Mouse (Mus musculus): Measurements from ENCODE around the gene Egfl8.

Egfl8 gene

GRCm38 (mm10) chr17:34597566-34598095 is 18.1 kb downstream of the Egfl8 start, which contains the start of gene Ager:
Gene Ager (plus strand): TSS chr17:34597862.
- DNase-seq (ENCODE audit: low spot score in 2 of 2): peak in 1 of 2 experiments; percentile 28

- no peak for DNase-seq (ENCODE audit: low spot score in 2 of 2)
These were observed 19.7 kb downstream of the Egfl8 start for GRCm38 (mm10) chr17:34596098-34596497.

GRCm38 (mm10) chr17:34593752-34594525 is 21.8 kb downstream of the Egfl8 start:
- peak in 1 of 2 experiments; percentile 55 for DNase-seq (ENCODE audit: low spot score in 2 of 2)

GRCm38 (mm10) chr17:34592581-34593549 is 22.9 kb downstream of the Egfl8 start:
- DNase-seq (ENCODE audit: low spot score in 2 of 2): peak; percentile 65 to 71

- peak; percentile 94 to 95 for DNase-seq (ENCODE audit: low spot score in 2 of 2)
These were observed 23.8 kb downstream of the Egfl8 start for GRCm38 (mm10) chr17:34591994-34592375.

GRCm38 (mm10) chr17:34591029-34591993 is 24.5 kb downstream of the Egfl8 start, which contains the start of gene Pbx2:
Gene Pbx2 (plus strand): TSS chr17:34591266.
- DNase-seq (ENCODE audit: low spot score in 2 of 2): peak; percentile 33 to 47

- DNase-seq (ENCODE audit: low spot score in 2 of 2): peak; percentile 29 to 42
These were observed 25.4 kb downstream of the Egfl8 start for GRCm38 (mm10) chr17:34590154-34590987.

- DNase-seq (ENCODE audit: low spot score in 2 of 2): peak; percentile 45 to 48
These were observed 26.1 kb downstream of the Egfl8 start, which contains the start of gene Gpsm3 for GRCm38 (mm10) chr17:34589681-34590101. Gene Gpsm3 (plus strand): TSS chr17:34589806.

- DNase-seq (ENCODE audit: low spot score in 2 of 2): peak in 1 of 2 experiments; percentile 29
These were observed 26.6 kb downstream of the Egfl8 start for GRCm38 (mm10) chr17:34589206-34589605.

GRCm38 (mm10) chr17:34588767-34589166 is 27.0 kb downstream of the Egfl8 start:
- DNase-seq (ENCODE audit: low spot score in 2 of 2): peak in 1 of 2 experiments; percentile 26

GRCm38 (mm10) chr17:34587814-34588213 is 28.0 kb downstream of the Egfl8 start:
- DNase-seq (ENCODE audit: low spot score in 2 of 2): no peak

- peak; percentile 97 to 98 for DNase-seq (ENCODE audit: low spot score in 2 of 2)
These were observed 28.4 kb downstream of the Egfl8 start for GRCm38 (mm10) chr17:34587423-34587811.

- peak; percentile 94 to 96 for DNase-seq (ENCODE audit: low spot score in 2 of 2)
These were observed 28.9 kb downstream of the Egfl8 start for GRCm38 (mm10) chr17:34586796-34587422.

- DNase-seq (ENCODE audit: low spot score in 2 of 2): peak; percentile 67 to 69
These were observed 29.6 kb downstream of the Egfl8 start for GRCm38 (mm10) chr17:34585877-34586771.

- DNase-seq (ENCODE audit: low spot score in 2 of 2): peak in 1 of 2 experiments; percentile 70
These were observed 30.6 kb downstream of the Egfl8 start for GRCm38 (mm10) chr17:34585121-34585520.

GRCm38 (mm10) chr17:34583819-34584218 is 32.0 kb downstream of the Egfl8 start:
- DNase-seq (ENCODE audit: low spot score in 2 of 2): no peak

- DNase-seq (ENCODE audit: low spot score in 2 of 2): peak; percentile 34 to 44
These were observed 32.4 kb downstream of the Egfl8 start for GRCm38 (mm10) chr17:34583397-34583796.

GRCm38 (mm10) chr17:34582528-34582927 is 33.2 kb downstream of the Egfl8 start:
- DNase-seq (ENCODE audit: low spot score in 2 of 2): peak in 1 of 2 experiments; percentile 25

Measured in right cerebral cortex, postnatal 10 days (tissue).